Mouse (Mus musculus): ENCODE measurements around the gene Scarb1.

Gene Scarb1

DNA sequence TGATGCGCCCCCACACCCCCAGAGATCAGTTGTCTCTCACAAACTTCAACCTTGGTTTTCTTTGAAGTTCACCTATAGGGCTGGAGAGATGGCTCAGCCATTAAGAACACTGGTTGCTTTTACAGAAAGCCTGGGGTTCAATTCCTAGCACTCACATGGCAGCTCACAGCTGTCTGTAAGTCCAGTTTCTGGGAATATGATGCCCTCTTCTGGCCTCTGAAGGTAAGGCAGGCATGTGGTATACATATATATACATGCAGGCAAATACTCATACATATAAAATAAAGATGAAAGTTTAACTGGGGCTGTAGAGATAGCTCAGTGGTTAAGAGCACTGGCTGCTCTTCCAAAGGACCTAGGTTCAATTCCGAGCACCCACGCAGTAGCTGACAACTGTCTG lies 105.5 kb downstream of the Scarb1 start:
- no peak for DNase-seq (ENCODE audit: low read depth)

DNA sequence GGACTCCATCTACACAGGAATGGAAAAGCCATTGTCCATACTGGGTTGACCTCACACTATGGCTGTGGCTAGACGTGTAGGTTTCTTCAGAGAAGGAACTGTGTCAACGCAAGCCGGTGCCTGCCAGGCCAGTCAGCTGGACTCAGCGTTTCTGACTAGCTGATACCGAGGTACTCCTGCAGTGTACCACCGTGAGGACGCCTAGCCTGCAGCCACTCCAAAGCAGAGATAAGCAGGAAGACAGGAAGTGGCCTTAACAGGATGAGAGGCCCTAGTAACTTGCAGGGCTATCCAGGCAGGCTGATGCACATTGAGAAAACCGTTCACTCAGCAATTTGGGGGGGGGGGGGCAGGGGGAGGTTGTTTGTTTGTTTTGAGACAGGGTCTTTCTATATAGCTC lies 106.5 kb downstream of the Scarb1 start:
- no peak for DNase-seq (ENCODE audit: low read depth)

DNA sequence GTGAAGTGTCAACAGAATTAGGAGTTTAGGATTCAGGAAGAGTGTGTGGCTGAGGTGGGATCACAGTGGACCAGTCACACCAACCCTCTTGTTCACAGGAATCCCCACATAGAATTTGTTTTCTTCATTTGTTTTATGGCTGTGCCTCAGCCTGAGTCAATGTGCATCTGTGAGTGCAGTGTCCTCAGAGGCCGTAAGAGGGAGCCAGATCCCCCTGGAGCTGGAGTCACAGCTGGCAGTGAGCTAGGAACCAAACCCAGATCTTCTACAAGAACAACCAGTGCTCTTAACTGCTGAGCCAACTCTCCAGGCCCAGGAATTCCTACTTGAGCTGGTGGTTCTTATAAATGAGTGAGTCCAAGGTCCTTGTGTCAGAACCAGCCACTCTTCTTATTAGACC lies 107.4 kb downstream of the Scarb1 start:
- no peak for DNase-seq (ENCODE audit: low read depth)

DNA sequence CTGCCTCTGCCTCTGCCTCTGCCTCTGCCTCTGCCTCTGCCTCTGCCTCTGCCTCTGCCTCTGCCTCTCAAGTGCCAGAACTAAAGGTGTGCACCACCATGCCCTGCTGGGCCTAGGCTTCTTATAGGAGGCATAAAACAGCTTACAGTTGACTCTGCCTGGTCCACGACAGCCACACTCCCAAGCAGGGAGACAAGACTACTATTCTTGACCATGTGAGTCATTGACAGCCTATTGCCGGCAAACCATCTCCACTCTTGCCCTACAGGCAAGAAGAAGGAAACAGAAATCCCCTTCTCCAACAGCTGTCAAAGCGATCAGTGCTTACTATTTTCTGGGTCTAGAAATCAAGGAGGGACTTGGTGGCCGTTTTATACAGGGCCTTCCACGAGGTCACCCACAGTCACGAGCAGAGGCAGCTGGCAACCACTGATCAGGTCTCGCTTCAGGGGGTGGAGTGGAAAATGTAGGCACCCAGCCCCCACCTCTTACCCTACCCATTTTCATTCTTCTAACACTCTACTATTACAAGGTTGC lies 108.4 kb downstream of the Scarb1 start:
- no peak for DNase-seq (ENCODE audit: low read depth)

DNA sequence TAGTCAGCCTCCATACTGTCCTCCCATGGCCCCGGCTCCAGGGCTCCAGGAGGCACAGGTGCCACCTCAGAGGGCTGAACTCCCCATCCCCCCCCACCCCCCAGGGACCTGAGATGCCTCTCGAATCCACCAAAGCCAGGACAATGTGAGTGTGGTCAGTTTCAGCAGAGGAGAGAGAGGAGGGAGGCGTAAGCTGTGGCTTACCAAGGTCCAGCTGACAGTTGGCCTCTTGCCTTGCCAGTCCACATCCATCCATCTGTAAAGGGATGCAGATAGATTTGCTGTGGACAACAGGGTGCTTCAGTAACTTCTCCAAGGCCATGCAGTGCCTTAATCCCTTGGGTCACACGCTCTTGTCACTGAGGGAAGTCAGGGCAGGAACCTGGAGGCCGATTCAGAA lies 110.4 kb downstream of the Scarb1 start:
- DNase-seq (ENCODE audit: low read depth) = no peak

DNA sequence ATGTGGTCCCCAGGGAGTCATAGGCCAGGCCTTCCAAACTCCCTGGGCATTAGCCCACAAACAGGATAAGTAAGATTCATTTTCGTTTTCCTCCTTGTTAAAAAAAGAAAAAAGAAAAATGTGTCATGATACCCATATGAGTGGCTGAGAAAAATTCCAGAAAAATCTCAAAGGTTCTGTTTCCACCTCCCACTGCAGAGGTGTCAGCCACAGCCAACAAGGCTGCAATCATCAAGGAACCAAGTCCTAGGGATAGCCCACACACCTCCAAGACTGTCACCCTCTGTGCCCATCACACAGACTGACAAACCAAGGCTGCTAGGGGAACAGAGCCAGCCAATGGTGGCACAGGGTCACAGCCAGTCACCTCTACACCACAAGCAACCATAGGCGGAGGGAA lies 111.8 kb downstream of the Scarb1 start:
- DNase-seq (ENCODE audit: low read depth) = no peak

DNA sequence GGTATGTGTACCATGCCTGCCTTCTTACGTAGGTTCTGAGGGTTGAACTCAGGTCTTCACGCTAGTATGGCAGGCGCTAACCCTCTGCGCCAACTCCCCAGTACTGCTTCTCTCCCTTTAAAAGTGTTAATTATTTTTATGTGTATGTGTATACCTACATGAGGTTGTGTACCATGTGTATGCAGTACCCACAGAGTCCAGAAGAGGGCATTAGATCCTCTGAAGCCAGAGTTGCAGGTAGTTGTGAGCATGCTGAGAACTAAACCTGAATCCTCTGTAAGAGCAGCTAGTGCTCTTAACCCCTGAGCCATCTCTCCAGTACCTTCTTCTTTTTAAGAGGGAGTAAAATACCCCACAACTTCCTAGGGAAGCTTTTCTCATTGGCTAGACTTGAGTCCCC lies 113.2 kb downstream of the Scarb1 start:
- DNase-seq (ENCODE audit: low read depth) = no peak

Measured in c-Kit-positive CD71-negative TER-119-negative erythroid progenitor cells, embryonic 14.5 days (primary cell).